Mouse (Mus musculus) lung, postnatal 0 days (tissue): ENCODE data around the gene Mylk.

Experiments used
- CTCF ChIP-seq: IDR thresholded peaks from 2 replicates; pipeline ENCODE4 v1.5.1; 2016; ENCODE audit warnings: antibody characterized with exemption, mild to moderate bottlenecking
- EP300 ChIP-seq: IDR thresholded peaks from 2 replicates; pipeline ENCODE4 v1.6.1; 2016; ENCODE audit warnings: antibody characterized with exemption, mild to moderate bottlenecking, control low read depth

GRCm38 (mm10) chr16:34958667-34959066, 213.7 kb downstream of the Mylk start:
- TF ChIP-seq CTCF (no peak), EP300 (no peak)
